8 mouse cellular contexts compared by ENCODE assay signal in genomic region chr5:122372878-122373277, GRCm38 (mm10). TPM values are rescaled to one million over a fixed set of nuclear protein-coding genes. Genes with fewer than 3 reads are reported as not detected.
A peak's percentile ranks its signal among the peaks of the same experiment; 100 is the strongest.
DNase-seq lines count a peak whose midpoint lies in the region; ATAC-seq and TF ChIP-seq lines count a peak whose summit lies in the region.

No protein-coding gene starts in this region.

- no peaks in the 10 kb centered on the region for H3K9me3 ChIP-seq in forebrain, embryonic 12.5 days
- no peaks in the 10 kb centered on the region for H3K9me3 ChIP-seq in liver, embryonic 12.5 days (replicated peaks)

- WGBS in forebrain, embryonic 12.5 days = 6% methylated on average over 5 of the region's 5 CpGs
- 5% methylated on average over 5 of the region's 5 CpGs for WGBS in liver, embryonic 12.5 days (ENCODE audit: insufficient replicate concordance)

- no peak for ATAC-seq in forebrain, embryonic 12.5 days (ENCODE audit: low FRiP score)
- ATAC-seq in liver, embryonic 12.5 days = no peak

- no peak for TF ChIP-seq CTCF in gastrocnemius, adult 2 months (IDR thresholded peaks at IDR 0.05)
- no peak for TF ChIP-seq CTCF in C2C12 (IDR thresholded peaks at IDR 0.05; ENCODE audit: control insufficient read depth, insufficient read depth, insufficient read length)

- peak overlapping the region; percentile 90 for H3K4me3 ChIP-seq in gastrocnemius, adult 2 months
- H3K4me3 ChIP-seq in C2C12 (ENCODE audit: insufficient read depth, poor library complexity, severe bottlenecking) = peak overlapping the region; percentile 74
- H3K4me3 ChIP-seq in forebrain, embryonic 12.5 days (replicated peaks) = peak overlapping the region; percentile 68
- peak overlapping the region; percentile 93 for H3K4me3 ChIP-seq in liver, embryonic 12.5 days

- peak overlapping the region; percentile 76 for H3K9ac ChIP-seq in forebrain, embryonic 12.5 days
- peak overlapping the region; percentile 85 for H3K9ac ChIP-seq in liver, embryonic 12.5 days

- peaks cover 27% of the 10 kb centered on the region for H3K36me3 ChIP-seq in C2C12 (ENCODE audit: control insufficient read depth, insufficient read depth)
- peaks cover 28% of the 10 kb centered on the region for H3K36me3 ChIP-seq in forebrain, embryonic 12.5 days (replicated peaks)
- H3K36me3 ChIP-seq in liver, embryonic 12.5 days = peaks cover 55% of the 10 kb centered on the region

- DNase-seq in gastrocnemius, adult 2 months = no peak
- no peak for DNase-seq in gastrocnemius, postnatal 14 days
- DNase-seq in embryo, embryonic 10 days (ENCODE audit: low spot score) = no peak
- DNase-seq in embryo, embryonic 10.5 days (ENCODE audit: low spot score) = no peak
- DNase-seq in cerebellum, adult 11 months = no peak

- no peaks in the 10 kb centered on the region for H3K27me3 ChIP-seq in C2C12 (ENCODE audit: control insufficient read depth, insufficient read depth, insufficient read length)
- H3K27me3 ChIP-seq in forebrain, embryonic 12.5 days = no peaks in the 10 kb centered on the region
- H3K27me3 ChIP-seq in liver, embryonic 12.5 days (replicated peaks) = no peaks in the 10 kb centered on the region

- H3K79me2 ChIP-seq in C2C12 (ENCODE audit: control insufficient read depth, insufficient read depth) = peaks cover 39% of the 10 kb centered on the region

- peaks cover 22% of the 10 kb centered on the region for H3K4me1 ChIP-seq in forebrain, embryonic 12.5 days
- H3K4me1 ChIP-seq in liver, embryonic 12.5 days = peaks cover 27% of the 10 kb centered on the region

- H3ac ChIP-seq in C2C12 (ENCODE audit: control insufficient read depth, insufficient read length, low read depth) = peak overlapping the region; percentile 66

- intact Hi-C loops in gastrocnemius, adult 2 months (cut with DNase I) = no loop called here
- intact Hi-C loops in gastrocnemius, postnatal 14 days (cut with DNase I; ENCODE audit: low total_unique reads) = no loop called here

- peaks cover 23% of the 10 kb centered on the region for H3K79me3 ChIP-seq in C2C12 (ENCODE audit: low read depth)

- H3K4me2 ChIP-seq in forebrain, embryonic 12.5 days = peak overlapping the region; percentile 71
- H3K4me2 ChIP-seq in liver, embryonic 12.5 days = peak overlapping the region; percentile 87

- H3K27ac ChIP-seq in gastrocnemius, adult 2 months = peak overlapping the region; percentile 95
- peak overlapping the region; percentile 88 for H3K27ac ChIP-seq in forebrain, embryonic 12.5 days
- peak overlapping the region; percentile 97 for H3K27ac ChIP-seq in liver, embryonic 12.5 days

TF ChIP-seq in C2C12, 6 proteins besides CTCF, POLR2A, EP300 and RAD21:
- TF ChIP-seq FOSL1 (IDR thresholded peaks at IDR 0.05; ENCODE audit: insufficient read depth, low read length, poor library complexity, severe bottlenecking) = no peak
- TF ChIP-seq MYOD1 (IDR thresholded peaks at IDR 0.05; ENCODE audit: control insufficient read depth, insufficient read length, low read depth) = no peak
- no peak for TF ChIP-seq CEBPB (IDR thresholded peaks at IDR 0.05; ENCODE audit: low read depth)
- no peak for TF ChIP-seq MYOG (IDR thresholded peaks at IDR 0.05; ENCODE audit: control insufficient read depth, extremely low read depth, insufficient read length)
- TF ChIP-seq MAX (IDR thresholded peaks at IDR 0.05) = no peak
- no peak for TF ChIP-seq USF1 (IDR thresholded peaks at IDR 0.05; ENCODE audit: low read depth)

RNA-seq across cellular contexts. Expression of gene Fam216a, which starts 0.7 kb away (rescaled TPM):
- total RNA-seq in gastrocnemius, adult 2 months (2021) = 1 to 10 TPM; 4.9 to 5.5 TPM
- 1 to 10 TPM; 7.6 to 7.8 TPM for total RNA-seq in gastrocnemius, postnatal 14 days (2021)
- polyA plus RNA-seq in C2C12 (2012; fragmentation: generic; extraction: Trizol) = 49.5 TPM
- polyA plus RNA-seq in forebrain, embryonic 12.5 days (2016; fragmentation: Nextera tagmentation; extraction: Ambion mirVana) = 106 and 115 TPM in 2 replicates
- 29.6 and 31.6 TPM in 2 replicates for polyA plus RNA-seq in liver, embryonic 12.5 days (2016; fragmentation: Nextera tagmentation; extraction: Ambion mirVana)

RNA-seq across cellular contexts. Expression of gene Gpn3, which starts 1.2 kb away (rescaled TPM):
- total RNA-seq in gastrocnemius, adult 2 months (2021) = 10 to 100 TPM; 22.1 to 28.5 TPM
- 10 to 100 TPM; 20.0 to 26.6 TPM for total RNA-seq in gastrocnemius, postnatal 14 days (2021)
- polyA plus RNA-seq in C2C12 (2012; fragmentation: generic; extraction: Trizol) = 35.9 TPM
- polyA plus RNA-seq in forebrain, embryonic 12.5 days (2016; fragmentation: Nextera tagmentation; extraction: Ambion mirVana) = 60.5 and 62.6 TPM in 2 replicates
- 80.3 and 85.1 TPM in 2 replicates for polyA plus RNA-seq in liver, embryonic 12.5 days (2016; fragmentation: Nextera tagmentation; extraction: Ambion mirVana)

RNA-seq across cellular contexts. Expression of gene Vps29, which starts 18.7 kb away (rescaled TPM):
- 10 to 100 TPM; 35.0 to 46.0 TPM for total RNA-seq in gastrocnemius, adult 2 months (2021)
- 10 to 100 TPM; 48.9 to 50.1 TPM for total RNA-seq in gastrocnemius, postnatal 14 days (2021)
- 148 TPM for polyA plus RNA-seq in C2C12 (2012; fragmentation: generic; extraction: Trizol)
- polyA plus RNA-seq in forebrain, embryonic 12.5 days (2016; fragmentation: Nextera tagmentation; extraction: Ambion mirVana) = 174 and 186 TPM in 2 replicates
- 133 and 137 TPM in 2 replicates for polyA plus RNA-seq in liver, embryonic 12.5 days (2016; fragmentation: Nextera tagmentation; extraction: Ambion mirVana)

RNA-seq across cellular contexts. Expression of gene Arpc3, which starts 18.8 kb away (rescaled TPM):
- total RNA-seq in gastrocnemius, adult 2 months (2021) = 10 to 100 TPM; 45.2 to 62.8 TPM
- total RNA-seq in gastrocnemius, postnatal 14 days (2021) = 10 to 100 TPM; 68.8 to 72.9 TPM
- 185 TPM for polyA plus RNA-seq in C2C12 (2012; fragmentation: generic; extraction: Trizol)
- 111 and 128 TPM in 2 replicates for polyA plus RNA-seq in forebrain, embryonic 12.5 days (2016; fragmentation: Nextera tagmentation; extraction: Ambion mirVana)
- 101 and 103 TPM in 2 replicates for polyA plus RNA-seq in liver, embryonic 12.5 days (2016; fragmentation: Nextera tagmentation; extraction: Ambion mirVana)

RNA-seq across cellular contexts. Expression of gene Rad9b, which starts 18.8 kb away (rescaled TPM):
- total RNA-seq in gastrocnemius, adult 2 months (2021) = under 1 TPM; 0.38 to 0.45 TPM
- total RNA-seq in gastrocnemius, postnatal 14 days (2021) = under 1 TPM; 0.47 to 0.73 TPM
- polyA plus RNA-seq in C2C12 (2012; fragmentation: generic; extraction: Trizol) = 0.73 TPM
- 12.7 and 15.8 TPM in 2 replicates for polyA plus RNA-seq in forebrain, embryonic 12.5 days (2016; fragmentation: Nextera tagmentation; extraction: Ambion mirVana)
- polyA plus RNA-seq in liver, embryonic 12.5 days (2016; fragmentation: Nextera tagmentation; extraction: Ambion mirVana) = 4.7 and 6.1 TPM in 2 replicates
